Mouse (Mus musculus) cerebellum, adult 2 months (tissue): Measurements from ENCODE around the gene Tmed1.

Source experiments
- CTCF ChIP-seq: fragments of 200-500 bp; IDR thresholded peaks from 2 replicates; pipeline ENCODE4 v1.5.1; 2011; ENCODE audit warnings: low read depth, mild to moderate bottlenecking, control low read depth, low read length, moderate library complexity, borderline replicate concordance; ENCODE audit not compliant: insufficient read depth
- POLR2A ChIP-seq: fragments of 200-500 bp; IDR thresholded peaks from 2 replicates; pipeline ENCODE4 v1.6.1; 2011; ENCODE audit warnings: low read length, control low read depth, borderline replicate concordance; ENCODE audit not compliant: insufficient read depth

- TF ChIP-seq CTCF, result no peak
- no peak for TF ChIP-seq POLR2A
These were observed 17.9 kb upstream of the Tmed1 start for GRCm38 (mm10) chr9:21527917-21528324.
